Mouse (Mus musculus): ENCODE measurements around the gene Olfr1057. TPM values are rescaled to one million over a fixed set of nuclear protein-coding genes. Genes with fewer than 3 reads are reported as not detected.

Olfr1057 gene
- polyA plus RNA-seq (2012; fragmentation: generic; extraction: Trizol) = not detected

GRCm38 (mm10) chr2:86378293-86378692, at the start of gene Olfr1057:
TSS of gene Olfr1057 (minus strand) at chr2:86378393.

GRCm38 (mm10) chr2:86426649-86427048, 48.5 kb upstream of the Olfr1057 start, which contains the start of gene Olfr1062:
TSS of gene Olfr1062 (minus strand) at chr2:86426749.

GRCm38 (mm10) chr2:86413950-86414349, 35.8 kb upstream of the Olfr1057 start, which contains the start of gene Olfr1061:
TSS of gene Olfr1061 (minus strand) at chr2:86414050.

GRCm38 (mm10) chr2:86388461-86388860, 10.3 kb upstream of the Olfr1057 start, which contains the start of gene Olfr1058:
TSS of gene Olfr1058 (minus strand) at chr2:86388561.

DNA sequence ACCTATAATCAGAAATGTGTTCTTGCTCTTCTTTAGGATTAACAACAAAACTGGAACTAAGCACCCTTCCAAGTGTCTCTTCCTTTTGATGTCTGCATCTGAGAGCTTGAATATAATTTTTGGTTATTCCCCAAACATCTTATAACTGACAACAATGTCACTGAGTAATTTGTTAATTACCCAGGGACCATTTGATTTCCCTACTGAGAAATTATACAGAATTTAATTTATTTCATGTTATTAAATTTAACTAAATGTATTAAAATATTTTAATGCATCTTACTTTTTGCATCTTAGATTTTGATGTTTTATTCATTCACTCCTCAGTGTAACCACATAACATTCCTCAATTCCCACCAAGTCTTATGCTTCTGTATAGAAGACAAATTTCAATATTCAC, 15.8 kb downstream of the Olfr1057 start, which contains the start of gene Olfr1056:
Olfr1056 (minus strand) TSS at position 101 of the 400 bp plus-strand sequence.

GRCm38 (mm10) chr2:86350184-86350583, 28.0 kb downstream of the Olfr1057 start, which contains the start of gene Olfr1055:
TSS of gene Olfr1055 (minus strand) at chr2:86350284.

DNA sequence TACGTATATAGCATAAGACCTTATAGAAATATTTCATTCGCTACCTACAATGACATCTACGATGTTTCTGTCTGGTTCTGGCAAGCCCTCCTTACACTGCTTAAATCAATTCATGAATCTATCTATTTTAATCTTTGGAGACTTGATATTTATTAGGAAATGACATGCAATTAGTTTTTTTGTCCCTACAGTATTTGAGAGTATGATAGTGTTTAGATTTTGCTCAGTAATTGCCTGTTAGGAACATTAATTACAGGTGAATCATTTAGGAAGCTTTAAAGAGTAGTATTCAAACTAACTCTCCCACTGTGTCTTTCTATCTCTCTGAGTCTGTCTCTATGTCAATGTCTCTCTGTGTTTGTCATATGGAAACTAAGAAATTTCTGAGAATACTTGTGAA, 42.9 kb downstream of the Olfr1057 start, which contains the start of gene Olfr1054:
Olfr1054 (minus strand) TSS at position 101 of the 400 bp plus-strand sequence.

Other genes starting within 250 kb of the Olfr1057 start
- gene Olfr1039, start 242.5 kb downstream of the Olfr1057 start, polyA plus RNA-seq (2012; fragmentation: generic; extraction: Trizol) = not detected
- gene Olfr1040, start 231.7 kb downstream of the Olfr1057 start, polyA plus RNA-seq (2012; fragmentation: generic; extraction: Trizol) = not detected
- not detected for gene Olfr1042, start 216.6 kb downstream of the Olfr1057 start, polyA plus RNA-seq (2012; fragmentation: generic; extraction: Trizol)
- not detected for gene Olfr1043, start 210.9 kb downstream of the Olfr1057 start, polyA plus RNA-seq (2012; fragmentation: generic; extraction: Trizol)
- not detected for gene Olfr1044, start 200.6 kb downstream of the Olfr1057 start, polyA plus RNA-seq (2012; fragmentation: generic; extraction: Trizol)
- gene Olfr52, start 192.7 kb downstream of the Olfr1057 start, polyA plus RNA-seq (2012; fragmentation: generic; extraction: Trizol) = not detected
- not detected for gene Olfr1045, start 175.4 kb downstream of the Olfr1057 start, polyA plus RNA-seq (2012; fragmentation: generic; extraction: Trizol)
- not detected for gene Olfr1046, start 159.1 kb downstream of the Olfr1057 start, polyA plus RNA-seq (2012; fragmentation: generic; extraction: Trizol)
- not detected for gene Olfr1047, start 147.0 kb downstream of the Olfr1057 start, polyA plus RNA-seq (2012; fragmentation: generic; extraction: Trizol)
- not detected for gene Olfr1048, start 138.1 kb downstream of the Olfr1057 start, polyA plus RNA-seq (2012; fragmentation: generic; extraction: Trizol)
- not detected for gene Olfr1049, start 120.1 kb downstream of the Olfr1057 start, polyA plus RNA-seq (2012; fragmentation: generic; extraction: Trizol)
- not detected for gene Olfr1051, start 99.3 kb downstream of the Olfr1057 start, polyA plus RNA-seq (2012; fragmentation: generic; extraction: Trizol)
- gene Olfr1052, start 85.9 kb downstream of the Olfr1057 start, polyA plus RNA-seq (2012; fragmentation: generic; extraction: Trizol) = not detected
- not detected for gene Olfr1053, start 63.1 kb downstream of the Olfr1057 start, polyA plus RNA-seq (2012; fragmentation: generic; extraction: Trizol)
- not detected for gene Olfr1054, start 43.0 kb downstream of the Olfr1057 start, polyA plus RNA-seq (2012; fragmentation: generic; extraction: Trizol)
- not detected for gene Olfr1055, start 28.1 kb downstream of the Olfr1057 start, polyA plus RNA-seq (2012; fragmentation: generic; extraction: Trizol)
- gene Olfr1056, start 15.9 kb downstream of the Olfr1057 start, polyA plus RNA-seq (2012; fragmentation: generic; extraction: Trizol) = not detected
- gene Olfr1058, start 10.2 kb upstream of the Olfr1057 start, polyA plus RNA-seq (2012; fragmentation: generic; extraction: Trizol) = not detected
- not detected for gene Olfr1061, start 35.7 kb upstream of the Olfr1057 start, polyA plus RNA-seq (2012; fragmentation: generic; extraction: Trizol)
- gene Olfr1062, start 48.4 kb upstream of the Olfr1057 start, polyA plus RNA-seq (2012; fragmentation: generic; extraction: Trizol) = not detected
- not detected for gene Olfr1065, start 72.2 kb upstream of the Olfr1057 start, polyA plus RNA-seq (2012; fragmentation: generic; extraction: Trizol)
- gene Olfr1066, start 77.9 kb upstream of the Olfr1057 start, polyA plus RNA-seq (2012; fragmentation: generic; extraction: Trizol) = not detected
- gene Olfr228, start 109.0 kb upstream of the Olfr1057 start, polyA plus RNA-seq (2012; fragmentation: generic; extraction: Trizol) = not detected
- not detected for gene Olfr1076, start 130.1 kb upstream of the Olfr1057 start, polyA plus RNA-seq (2012; fragmentation: generic; extraction: Trizol)
- not detected for gene Olfr1079, start 164.1 kb upstream of the Olfr1057 start, polyA plus RNA-seq (2012; fragmentation: generic; extraction: Trizol)
- gene Olfr1080, start 179.8 kb upstream of the Olfr1057 start, polyA plus RNA-seq (2012; fragmentation: generic; extraction: Trizol) = not detected
- gene Olfr1082, start 220.6 kb upstream of the Olfr1057 start, polyA plus RNA-seq (2012; fragmentation: generic; extraction: Trizol) = not detected

Data from C3H10T1/2 (cell line).